Mouse (Mus musculus) CD4-positive, CD25-positive, alpha-beta regulatory T cell, adult 4 months (primary cell): ENCODE measurements around the gene Pitx3. TPM values are rescaled to one million over a fixed set of nuclear protein-coding genes. Genes with fewer than 3 reads are reported as not detected.

ENCODE experiments used
- polyA plus RNA-seq, 2 experiments: library from polyadenylated mRNA; unstranded; fragments of 100-300 nt; shearing (Covaris generic); gene quantifications; one replicate each; pipeline ENCODE4 v1.2.1; 2017

Pitx3 gene
- polyA plus RNA-seq, 2 experiments from 2014 or later, result not detected

Other genes starting within 250 kb of the Pitx3 start
- gene Armh3, start 149.8 kb downstream of the Pitx3 start, polyA plus RNA-seq, result 10 to 100 TPM in 1 of 2 experiments, 1 to 10 TPM in 1; 9.1 to 12.8 TPM
- 1 to 10 TPM; 2.6 to 4.7 TPM for gene Hps6, start 144.8 kb downstream of the Pitx3 start, polyA plus RNA-seq
- 10 to 100 TPM; 20.3 to 20.4 TPM for gene Pprc1, start 103.4 kb downstream of the Pitx3 start, polyA plus RNA-seq
- gene Ldb1, start 103.1 kb downstream of the Pitx3 start, polyA plus RNA-seq, result 10 to 100 TPM; 43.6 to 47.2 TPM
- 10 to 100 TPM; 67.5 to 86.6 TPM for gene Nolc1, start 72.5 kb downstream of the Pitx3 start, polyA plus RNA-seq
- gene Elovl3, start 16.4 kb downstream of the Pitx3 start, polyA plus RNA-seq, result not detected
- gene Gbf1, start 4.2 kb upstream of the Pitx3 start, polyA plus RNA-seq, result 10 to 100 TPM; 23.8 to 33.5 TPM
- gene Nfkb2, start 156.0 kb upstream of the Pitx3 start, polyA plus RNA-seq, result 10 to 100 TPM; 17.3 to 18.8 TPM
- gene Psd, start 178.8 kb upstream of the Pitx3 start, polyA plus RNA-seq, result 1 to 10 TPM; 3.8 to 6.5 TPM
- 1 to 10 TPM; 5.1 TPM for gene Fbxl15, start 179.9 kb upstream of the Pitx3 start, polyA plus RNA-seq
- 10 to 100 TPM; 56.3 to 62.6 TPM for gene Cuedc2, start 190.4 kb upstream of the Pitx3 start, polyA plus RNA-seq
- gene Mfsd13a, start 192.8 kb upstream of the Pitx3 start, polyA plus RNA-seq, result 10 to 100 TPM in 1 of 2 experiments, 1 to 10 TPM in 1; 3.8 to 10.5 TPM
- under 1 TPM in 1 of 2 experiments, not detected in 1; 0.23 TPM for gene 2310034G01Rik, start 202.0 kb upstream of the Pitx3 start, polyA plus RNA-seq
- 100 to 1,000 TPM in 1 of 2 experiments, 10 to 100 TPM in 1; 92.4 to 111 TPM for gene Actr1a, start 247.4 kb upstream of the Pitx3 start, polyA plus RNA-seq
- 10 to 100 TPM; 10.2 to 11.6 TPM for gene Sufu, start 248.6 kb upstream of the Pitx3 start, polyA plus RNA-seq